Mouse (Mus musculus) stomach, postnatal 0 days (tissue): Measurements from ENCODE around the gene Cort.

Experiments
- CTCF ChIP-seq: IDR thresholded peaks from 2 replicates; pipeline ENCODE4 v1.5.1; 2016; ENCODE audit warnings: antibody characterized with exemption, low read depth, mild to moderate bottlenecking, moderate library complexity
- EP300 ChIP-seq: optimal IDR thresholded peaks from 2 replicates; pipeline ENCODE3; 2016; ENCODE audit warnings: antibody characterized with exemption

GRCm38 (mm10) chr4:149091364-149091763, 35.2 kb downstream of the Cort start:
- TF ChIP-seq CTCF (no peak), EP300 (no peak)
